Mouse (Mus musculus) hindbrain, embryonic 12.5 days (tissue): Measurements from ENCODE around the gene Chchd3. TPM values are rescaled to one million over a fixed set of nuclear protein-coding genes. Genes with fewer than 3 reads are reported as not detected.

ENCODE experiments used
- ATAC-seq: fragments of 200-750 bp; cut with Nextera tagmentation; 2 replicates; pipeline ENCODE4 v1.8.0; 2017; ENCODE audit warnings: moderate TSS enrichment; ENCODE audit not compliant: low FRiP score
- H3K27ac ChIP-seq: fragments of 300-500 bp; sonication (generic); 2 replicates; pipeline ENCODE4 v1.5.1; 2016; ENCODE audit warnings: mild to moderate bottlenecking
- H3K27me3 ChIP-seq: fragments of 300-500 bp; sonication (generic); 2 replicates; pipeline ENCODE4 v1.6.1; 2016; ENCODE audit warnings: mild to moderate bottlenecking
- H3K36me3 ChIP-seq: fragments of 300-500 bp; sonication (generic); 2 replicates; pipeline ENCODE4 v1.6.1; 2016; ENCODE audit warnings: mild to moderate bottlenecking
- H3K4me1 ChIP-seq: fragments of 300-500 bp; sonication (generic); 2 replicates; pipeline ENCODE4 v1.6.1; 2016
- H3K4me2 ChIP-seq: fragments of 300-500 bp; sonication (generic); replicated peaks from 2 replicates; pipeline ENCODE4 v1.6.1; 2016; ENCODE audit warnings: mild to moderate bottlenecking
- H3K4me3 ChIP-seq: fragments of 300-500 bp; sonication (generic); 2 replicates; pipeline ENCODE4 v1.5.1; 2016; ENCODE audit warnings: mild to moderate bottlenecking
- H3K9ac ChIP-seq: fragments of 300-500 bp; sonication (generic); 2 replicates; pipeline ENCODE4 v1.6.1; 2016; ENCODE audit warnings: mild to moderate bottlenecking, moderate library complexity
- H3K9me3 ChIP-seq: fragments of 300-500 bp; sonication (generic); replicated peaks from 2 replicates; pipeline ENCODE4 v1.6.1; 2016; ENCODE audit warnings: mild to moderate bottlenecking
- WGBS: fragments of 180-500 bp; shearing (Covaris S2); methylation state at CpG from one replicate; pipeline ENCODE4 v1.1.7; 2016; 5-methylcytosine and 5-hydroxymethylcytosine counted together
- polyA plus RNA-seq: library from polyadenylated mRNA; unstranded; fragments of >200 nt; fragmentation: Nextera tagmentation; extraction: Ambion mirVana; gene quantifications from 2 replicates; pipeline ENCODE4 v1.2.1, GENCODE M21; 2016

The Chchd3 gene
- 115 and 118 TPM in 2 replicates for polyA plus RNA-seq

DNA sequence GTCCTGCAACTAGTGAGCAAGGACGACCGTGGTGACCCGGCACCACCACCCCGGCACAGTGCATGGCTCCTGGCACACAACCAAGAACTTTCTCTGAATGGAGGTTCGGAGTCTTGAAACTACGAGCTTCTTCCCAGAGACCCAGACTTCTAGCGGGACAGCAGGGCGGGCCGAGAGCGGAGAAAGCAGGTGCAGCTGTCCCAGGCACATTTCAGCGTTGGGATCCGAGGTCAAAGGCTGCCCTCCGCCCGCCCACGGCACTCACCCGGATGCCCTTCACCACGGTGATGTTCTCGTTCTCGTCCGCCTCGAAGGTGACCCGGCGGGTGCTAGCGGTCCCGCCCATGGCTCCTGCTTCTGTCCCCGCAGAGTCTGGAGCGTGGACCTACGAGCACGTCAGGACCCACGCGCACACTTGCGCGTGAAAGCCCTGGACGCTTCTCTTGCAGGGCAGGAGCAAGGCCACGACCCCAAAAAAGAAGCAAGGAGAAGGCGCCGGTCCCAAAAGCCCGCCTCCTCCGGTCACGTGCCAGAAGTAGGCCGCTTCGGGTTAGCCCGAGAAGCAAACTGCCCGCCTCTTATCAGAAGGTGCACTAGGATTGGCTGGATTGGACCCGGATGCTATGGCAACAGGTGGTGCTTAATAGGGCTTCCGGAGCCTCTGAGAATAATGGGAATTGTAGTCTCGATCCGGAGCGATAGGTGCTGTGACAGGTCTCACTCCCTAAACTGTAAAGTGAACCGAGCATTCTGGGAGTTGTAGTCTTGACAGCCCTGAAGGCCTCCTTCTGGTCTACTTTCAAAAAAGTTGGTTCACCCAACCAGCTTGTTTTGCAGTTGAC lies at the start of gene Chchd3:
TSS of gene Chchd3 (minus strand) at position 526 of the 842 bp plus-strand sequence.
- H3K27me3 ChIP-seq: no peaks in the 10 kb centered on the region
- WGBS: under 1% methylated on average over 50 of the region's 50 CpGs
- H3K27ac ChIP-seq: peak within 1 kb of the TSS; percentile 55; the same call in 1 of the 2 replicates
- peaks cover 7% of the 10 kb centered on the region for H3K4me1 ChIP-seq
- ATAC-seq: peak; percentile 99
- H3K36me3 ChIP-seq: no peaks in the 10 kb centered on the region
- H3K9ac ChIP-seq: peak within 1 kb of the TSS; percentile 76
- H3K4me2 ChIP-seq: peak within 1 kb of the TSS; percentile 89
- no peaks in the 10 kb centered on the region for H3K9me3 ChIP-seq
- H3K4me3 ChIP-seq: peak within 1 kb of the TSS; percentile 94

DNA sequence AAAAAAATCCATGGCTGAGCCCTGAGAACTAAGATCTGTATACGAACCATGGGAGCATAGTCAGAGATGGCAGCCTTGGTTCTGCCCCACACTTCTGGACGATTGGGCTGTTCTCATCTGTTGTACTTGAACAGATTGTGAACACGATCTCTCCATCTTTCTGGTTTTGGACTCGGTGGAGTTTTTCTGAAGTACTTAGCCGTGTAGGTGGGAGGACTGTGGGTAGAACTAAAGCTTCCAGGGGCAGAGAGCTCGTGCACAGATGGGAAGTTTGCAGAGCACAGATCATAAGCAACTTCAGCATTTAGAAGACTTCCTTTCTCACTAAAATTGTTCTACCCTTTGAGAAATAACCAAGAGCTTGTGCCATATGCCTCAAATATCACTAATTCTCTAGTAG lies 44.6 kb upstream of the Chchd3 start:
- no peaks in the 10 kb centered on the region for H3K36me3 ChIP-seq
- H3K27ac ChIP-seq: no peak overlapping the region
- no peaks in the 10 kb centered on the region for H3K4me1 ChIP-seq
- no peak overlapping the region for H3K4me3 ChIP-seq
- no peaks in the 10 kb centered on the region for H3K9me3 ChIP-seq
- no peaks in the 10 kb centered on the region for H3K27me3 ChIP-seq
- H3K9ac ChIP-seq: no peak overlapping the region
- no peak for ATAC-seq
- 85% methylated on average over 6 of the region's 6 CpGs for WGBS
- no peak overlapping the region for H3K4me2 ChIP-seq

DNA sequence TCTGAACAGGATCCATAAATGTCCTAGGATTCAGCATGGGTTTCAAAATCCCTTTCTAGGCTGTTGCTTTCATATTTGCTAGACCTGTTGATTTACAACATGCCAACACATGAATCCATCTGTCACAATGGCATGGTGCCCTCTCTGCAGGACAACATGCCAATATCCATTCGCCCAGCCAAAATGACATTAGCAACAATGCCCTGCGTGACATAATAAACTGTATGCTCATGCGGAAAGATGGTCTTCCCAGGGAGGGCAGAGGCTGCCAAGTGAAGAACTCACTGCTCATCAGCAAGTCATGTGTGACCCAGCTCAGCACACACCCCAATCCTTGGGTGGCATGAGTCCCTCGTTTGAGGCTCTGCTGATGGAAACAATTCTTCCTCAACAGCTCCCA lies 38.8 kb upstream of the Chchd3 start:
- Histone ChIP-seq H3K4me2 (no peak overlapping the region), H3K9ac (no peak overlapping the region), H3K9me3 (no peaks in the 10 kb centered on the region), H3K27me3 (no peaks in the 10 kb centered on the region), H3K4me3 (no peak overlapping the region), H3K27ac (no peak overlapping the region), H3K4me1 (peaks cover 12% of the 10 kb centered on the region), H3K36me3 (no peaks in the 10 kb centered on the region)
- no peak for ATAC-seq
- WGBS: 85% methylated on average over 4 of the region's 4 CpGs

DNA sequence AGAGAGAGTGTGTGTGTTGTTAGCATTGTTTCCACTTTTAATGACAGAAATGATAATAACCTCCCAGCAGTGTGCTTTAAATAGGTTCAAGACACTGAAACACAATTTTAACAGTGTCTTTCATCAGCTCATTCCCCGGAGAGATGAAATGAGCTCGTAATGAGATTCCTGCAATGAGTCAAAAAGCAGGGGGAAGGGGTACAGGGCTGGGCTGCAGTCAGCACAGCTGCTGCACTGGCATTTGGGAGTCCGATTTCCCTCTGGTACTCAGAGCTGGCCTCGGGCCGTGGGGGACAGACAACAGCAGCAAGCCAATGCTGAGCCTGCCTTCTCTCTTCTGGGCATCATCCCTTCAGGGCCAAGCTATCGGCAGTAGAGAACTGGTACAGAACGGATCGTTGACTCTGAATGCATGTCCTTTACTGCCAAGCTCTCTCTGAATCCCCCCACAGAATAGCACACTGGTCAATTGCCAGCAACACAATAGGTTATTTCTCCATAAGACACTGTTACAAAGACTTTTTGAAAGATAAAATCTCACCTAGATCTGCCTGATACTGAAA lies 34.7 kb upstream of the Chchd3 start:
- Histone ChIP-seq H3K4me2 (no peak overlapping the region), H3K4me3 (no peak overlapping the region), H3K27ac (peak overlapping the region; percentile 58; the same call in 1 of the 2 replicates), H3K9ac (no peak overlapping the region), H3K4me1 (peaks cover 12% of the 10 kb centered on the region), H3K36me3 (no peaks in the 10 kb centered on the region), H3K27me3 (no peaks in the 10 kb centered on the region), H3K9me3 (no peaks in the 10 kb centered on the region)
- ATAC-seq: peak; percentile 84
- WGBS: 31% methylated on average over 8 of the region's 8 CpGs

DNA sequence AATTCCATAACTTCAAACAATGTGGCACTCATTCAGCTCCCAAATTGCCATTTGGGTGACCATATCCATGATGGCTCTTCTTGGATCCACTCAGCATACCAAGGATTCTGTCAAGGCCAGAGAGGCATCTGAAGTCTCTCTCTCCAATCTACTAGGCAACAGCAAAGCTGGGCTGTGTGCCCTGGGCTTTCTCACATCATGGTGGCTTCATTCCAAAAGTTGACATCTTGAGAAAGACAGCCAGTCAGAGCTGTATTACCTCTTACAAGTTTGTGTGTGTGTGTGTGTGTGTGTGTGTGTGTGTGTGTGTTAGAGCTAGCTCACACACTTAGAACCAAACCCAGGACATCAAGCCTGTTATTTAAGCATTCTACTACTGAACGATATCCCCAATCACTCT lies 20.1 kb upstream of the Chchd3 start:
- no peak for ATAC-seq
- Histone ChIP-seq H3K27ac (no peak overlapping the region), H3K9me3 (no peaks in the 10 kb centered on the region), H3K4me1 (no peaks in the 10 kb centered on the region), H3K36me3 (no peaks in the 10 kb centered on the region), H3K9ac (no peak overlapping the region), H3K4me2 (no peak overlapping the region), H3K27me3 (no peaks in the 10 kb centered on the region), H3K4me3 (no peak overlapping the region)
- WGBS: 100% methylated on average over 1 of the region's 1 CpGs

DNA sequence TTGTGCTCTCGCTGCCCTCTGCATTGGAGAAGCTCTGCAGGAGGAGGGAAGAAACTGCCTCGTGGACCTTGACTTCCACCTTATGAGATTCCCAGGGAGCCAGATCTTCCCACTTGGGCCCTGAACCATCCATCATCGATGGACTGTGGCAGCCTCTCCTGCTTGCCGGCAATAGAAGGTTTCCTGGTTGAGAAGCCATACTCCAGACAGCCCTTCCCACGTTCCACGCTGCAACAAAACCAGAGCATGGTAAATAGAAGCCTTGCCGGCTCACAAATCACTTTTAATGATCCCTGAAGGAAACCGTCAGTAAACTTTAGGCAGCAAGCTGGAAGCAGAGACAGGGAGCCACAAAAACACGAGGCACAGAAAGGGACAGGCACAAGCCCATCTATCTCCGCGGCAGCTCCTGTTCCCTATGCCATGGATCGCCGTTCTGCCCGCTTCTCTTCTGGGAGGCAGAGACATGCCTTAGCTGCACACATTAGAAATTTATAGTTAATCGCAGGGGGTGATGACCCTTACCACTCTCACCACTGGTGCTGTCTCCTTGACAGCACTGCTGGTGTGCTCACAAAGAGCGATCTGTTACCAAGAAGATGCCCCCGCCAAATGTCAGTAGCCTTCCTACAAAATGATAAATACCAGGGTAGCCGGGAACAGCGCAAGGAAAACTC lies 18.3 kb upstream of the Chchd3 start:
- Histone ChIP-seq H3K4me1 (no peaks in the 10 kb centered on the region), H3K27ac (no peak overlapping the region), H3K9me3 (no peaks in the 10 kb centered on the region), H3K9ac (no peak overlapping the region), H3K4me3 (no peak overlapping the region), H3K4me2 (no peak overlapping the region), H3K27me3 (no peaks in the 10 kb centered on the region), H3K36me3 (no peaks in the 10 kb centered on the region)
- WGBS: 70% methylated on average over 19 of the region's 19 CpGs
- no peak for ATAC-seq

DNA sequence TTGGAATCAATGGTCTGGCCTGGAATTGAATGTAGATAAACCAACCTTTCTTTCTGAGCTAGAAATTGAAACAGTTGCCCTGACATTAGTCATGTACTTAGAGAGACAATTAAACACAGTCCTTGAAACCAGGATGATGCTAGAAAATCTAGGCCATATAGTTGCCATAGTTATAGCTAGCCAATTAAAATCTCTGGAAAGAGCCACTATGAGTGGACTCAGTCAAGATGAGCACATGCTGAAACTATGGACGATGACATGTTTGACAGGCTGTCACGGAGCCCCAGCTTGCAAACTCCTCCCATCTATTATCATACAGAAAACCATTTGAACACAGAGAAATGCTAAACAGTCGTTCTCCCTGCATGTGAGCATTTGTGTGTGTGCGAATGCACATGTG lies 6.4 kb upstream of the Chchd3 start:
- H3K4me2 ChIP-seq: no peak overlapping the region
- no peaks in the 10 kb centered on the region for H3K9me3 ChIP-seq
- H3K4me3 ChIP-seq: no peak overlapping the region
- H3K9ac ChIP-seq: no peak overlapping the region
- 71% methylated on average over 4 of the region's 4 CpGs for WGBS
- no peaks in the 10 kb centered on the region for H3K4me1 ChIP-seq
- ATAC-seq: no peak
- H3K27ac ChIP-seq: no peak overlapping the region
- H3K27me3 ChIP-seq: no peaks in the 10 kb centered on the region
- H3K36me3 ChIP-seq: no peaks in the 10 kb centered on the region

DNA sequence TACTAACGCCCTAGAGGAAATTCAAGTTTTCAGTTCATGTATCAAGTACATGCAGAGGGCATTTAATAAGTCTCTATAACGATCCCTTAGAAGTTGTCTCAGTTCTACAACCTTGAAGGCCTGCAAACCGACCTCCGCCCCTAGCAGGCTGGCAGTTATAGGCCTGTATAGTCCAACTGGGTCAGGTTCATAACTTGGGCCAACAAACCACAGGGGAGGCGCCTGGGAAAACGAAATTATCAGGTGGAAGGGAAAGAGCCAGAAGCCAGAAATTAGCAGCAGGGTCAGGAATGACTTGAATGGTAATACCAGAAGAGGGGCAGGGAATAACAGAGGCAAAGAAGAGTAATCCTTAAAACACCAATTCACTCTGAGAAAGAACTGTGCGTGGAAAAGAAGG lies 784 bp downstream of the Chchd3 start:
- no peak for ATAC-seq
- Histone ChIP-seq H3K27ac (no peak overlapping the region), H3K9ac (peak overlapping the region; percentile 76), H3K36me3 (peaks cover under 1% of the 10 kb centered on the region; the same call in 1 of the 2 replicates), H3K4me1 (peaks cover 7% of the 10 kb centered on the region), H3K9me3 (no peaks in the 10 kb centered on the region), H3K27me3 (no peaks in the 10 kb centered on the region), H3K4me3 (peak overlapping the region; percentile 94), H3K4me2 (peak overlapping the region; percentile 89)
- 38% methylated on average over 7 of the region's 7 CpGs for WGBS

DNA sequence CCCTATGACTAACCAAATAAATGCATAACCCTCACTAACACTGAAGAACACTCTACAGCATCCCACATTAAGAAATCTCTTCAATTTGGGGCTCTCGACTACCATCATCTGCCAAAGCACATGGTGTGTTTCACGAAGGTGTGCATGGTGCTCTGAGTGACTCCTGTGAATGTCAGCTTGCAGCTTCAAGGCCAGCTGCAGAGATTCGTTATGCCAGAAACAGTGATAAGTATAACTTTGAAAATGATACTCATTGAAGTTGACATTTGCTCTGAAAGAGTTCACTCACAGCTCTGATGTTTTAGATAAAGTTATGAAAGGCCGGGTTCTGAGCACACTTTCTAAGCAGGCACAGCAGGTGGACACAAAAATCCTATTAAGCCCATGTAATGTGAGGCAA lies 3.7 kb downstream of the Chchd3 start:
- H3K36me3 ChIP-seq: peaks cover 4% of the 10 kb centered on the region; the same call in 1 of the 2 replicates
- no peak for ATAC-seq
- H3K27ac ChIP-seq: no peak overlapping the region
- H3K9ac ChIP-seq: no peak overlapping the region
- H3K4me1 ChIP-seq: peaks cover 7% of the 10 kb centered on the region
- H3K4me3 ChIP-seq: no peak overlapping the region
- no peaks in the 10 kb centered on the region for H3K27me3 ChIP-seq
- no peaks in the 10 kb centered on the region for H3K9me3 ChIP-seq
- 84% methylated on average over 4 of the region's 4 CpGs for WGBS
- H3K4me2 ChIP-seq: no peak overlapping the region

DNA sequence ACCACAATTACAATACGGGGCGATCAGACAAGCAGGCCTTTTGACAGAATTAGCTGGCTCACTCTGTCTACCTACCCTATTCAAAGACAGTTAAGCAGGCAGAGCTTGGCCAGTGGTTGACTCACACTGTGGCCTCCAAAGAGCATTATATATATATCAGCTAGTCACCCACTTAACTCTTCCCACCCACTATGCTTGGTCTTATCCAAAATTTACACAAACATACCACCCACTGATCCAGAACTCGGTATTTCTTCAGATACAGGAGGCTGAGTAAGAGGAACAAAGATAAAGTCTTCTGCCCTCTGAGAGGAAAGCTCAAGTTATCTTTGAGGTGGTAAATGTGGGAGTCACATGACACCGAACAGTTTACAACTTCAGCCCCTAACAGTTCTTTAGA lies 4.4 kb downstream of the Chchd3 start:
- H3K4me2 ChIP-seq: no peak overlapping the region
- WGBS: 93% methylated on average over 4 of the region's 4 CpGs
- no peaks in the 10 kb centered on the region for H3K27me3 ChIP-seq
- H3K4me3 ChIP-seq: no peak overlapping the region
- peaks cover 7% of the 10 kb centered on the region for H3K4me1 ChIP-seq
- H3K36me3 ChIP-seq: peaks cover 4% of the 10 kb centered on the region; the same call in 1 of the 2 replicates
- no peak overlapping the region for H3K27ac ChIP-seq
- no peak for ATAC-seq
- H3K9me3 ChIP-seq: no peaks in the 10 kb centered on the region
- H3K9ac ChIP-seq: no peak overlapping the region

DNA sequence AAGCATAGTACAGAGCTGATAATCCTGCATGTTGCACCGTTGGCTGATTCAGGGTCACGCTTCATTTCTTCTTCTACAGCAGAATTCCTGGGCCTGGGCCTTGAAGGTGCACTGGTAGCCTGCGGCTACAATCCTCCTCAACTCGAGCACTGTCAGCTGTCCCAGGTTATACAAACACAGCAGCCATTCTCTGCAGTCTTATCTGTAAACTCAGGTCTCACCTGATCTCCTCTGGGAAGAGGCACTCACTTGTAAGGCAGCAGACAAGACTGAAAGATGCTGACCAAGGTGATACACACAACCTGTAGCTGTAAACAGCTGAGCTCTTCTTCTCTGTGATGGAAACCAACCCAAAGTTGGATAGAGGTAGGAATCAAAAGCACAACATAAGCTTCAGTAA lies 5.1 kb downstream of the Chchd3 start:
- Histone ChIP-seq H3K27ac (no peak overlapping the region), H3K4me3 (no peak overlapping the region), H3K9ac (no peak overlapping the region), H3K36me3 (peaks cover 4% of the 10 kb centered on the region; the same call in 1 of the 2 replicates), H3K27me3 (no peaks in the 10 kb centered on the region), H3K9me3 (no peaks in the 10 kb centered on the region), H3K4me2 (no peak overlapping the region), H3K4me1 (peaks cover 7% of the 10 kb centered on the region)
- 96% methylated on average over 4 of the region's 4 CpGs for WGBS
- no peak for ATAC-seq

DNA sequence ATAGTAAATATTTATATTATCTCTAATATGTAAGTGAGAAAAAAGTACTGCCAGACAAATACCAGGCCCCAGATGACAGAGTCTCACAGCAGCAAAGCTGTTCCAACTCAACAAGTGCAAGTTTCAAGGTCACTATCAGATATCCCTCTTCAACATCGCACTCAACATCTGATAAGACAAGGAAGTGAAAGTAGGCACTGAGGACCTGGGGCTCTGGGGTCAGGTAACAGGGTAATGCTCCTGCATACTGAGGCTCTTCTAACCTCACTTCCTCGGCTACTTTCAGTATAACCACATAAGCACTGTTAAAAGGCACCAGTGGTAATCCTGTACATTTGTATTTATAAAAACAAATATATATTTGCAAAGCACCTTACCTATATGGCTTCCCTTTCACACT lies 8.4 kb downstream of the Chchd3 start:
- H3K4me3 ChIP-seq: no peak overlapping the region
- H3K4me1 ChIP-seq: no peaks in the 10 kb centered on the region
- H3K27me3 ChIP-seq: no peaks in the 10 kb centered on the region
- peaks cover 13% of the 10 kb centered on the region for H3K36me3 ChIP-seq
- H3K9ac ChIP-seq: no peak overlapping the region
- no peaks in the 10 kb centered on the region for H3K9me3 ChIP-seq
- H3K4me2 ChIP-seq: no peak overlapping the region
- 81% methylated on average over 2 of the region's 2 CpGs for WGBS
- H3K27ac ChIP-seq: no peak overlapping the region
- ATAC-seq: no peak
